Mouse (Mus musculus) gastrocnemius, postnatal 25 days (tissue): ENCODE measurements around the gene Nubp2. TPM values are rescaled to one million over a fixed set of nuclear protein-coding genes. Genes with fewer than 3 reads are reported as not detected.

Source experiments
- DNase-seq: peaks from one replicate; pipeline ENCODE4 v3.0.0; 2022
- total RNA-seq, 2 experiments: library from RNA; stranded (reverse); gene quantifications; 1 replicate in 1 of 2; 2 replicates in 1 of 2; pipeline ENCODE4 v1.2.3; 2021

The Nubp2 gene
- total RNA-seq, 2 experiments from 2014 or later = 10.2 to 13.1 TPM

DNA sequence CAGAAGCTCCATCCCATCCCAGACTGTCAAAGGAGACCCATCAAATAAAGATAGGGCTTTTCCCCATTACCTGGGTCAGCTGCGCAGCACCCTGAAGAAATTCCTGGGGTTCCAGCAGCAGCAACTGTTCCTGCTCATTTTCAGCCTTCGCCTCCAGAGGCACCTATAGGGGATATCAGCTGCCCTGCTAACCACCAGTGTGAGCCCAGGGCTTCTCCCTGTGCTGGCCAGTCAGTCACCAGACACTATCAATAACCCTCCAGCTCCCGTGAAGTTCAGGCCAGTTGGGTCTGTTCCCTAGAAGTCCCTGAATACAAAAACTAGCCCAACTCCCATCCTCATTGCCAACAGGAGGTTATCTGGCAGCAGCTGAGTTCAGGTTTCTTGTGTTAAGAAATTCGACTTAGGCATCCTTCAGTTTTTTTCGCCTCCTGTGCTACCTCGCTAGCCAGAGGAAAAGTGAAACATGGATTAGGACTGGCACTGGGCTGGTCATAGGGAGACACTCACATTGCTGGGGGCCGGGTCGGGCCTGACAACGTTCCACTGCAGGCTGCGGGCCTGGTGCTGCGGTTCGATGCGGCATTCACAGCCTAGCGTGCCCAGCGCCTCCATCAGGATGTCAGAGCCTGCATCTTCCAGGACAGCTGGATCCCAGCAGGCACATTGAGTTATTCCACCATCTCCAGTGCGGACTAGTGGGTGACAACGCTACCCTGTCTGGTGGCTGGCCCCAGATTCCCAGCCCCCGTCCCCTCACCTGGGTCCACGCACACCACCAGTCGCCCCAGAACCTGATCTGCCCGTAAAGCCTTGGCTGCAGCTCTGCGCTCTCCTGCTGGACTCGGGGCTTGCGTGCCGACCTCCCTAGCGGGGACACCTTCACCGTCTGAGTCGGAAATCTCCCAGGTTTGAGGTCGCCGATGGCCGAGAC is 8.2 kb upstream of the Nubp2 start:
- no peak for DNase-seq

DNA sequence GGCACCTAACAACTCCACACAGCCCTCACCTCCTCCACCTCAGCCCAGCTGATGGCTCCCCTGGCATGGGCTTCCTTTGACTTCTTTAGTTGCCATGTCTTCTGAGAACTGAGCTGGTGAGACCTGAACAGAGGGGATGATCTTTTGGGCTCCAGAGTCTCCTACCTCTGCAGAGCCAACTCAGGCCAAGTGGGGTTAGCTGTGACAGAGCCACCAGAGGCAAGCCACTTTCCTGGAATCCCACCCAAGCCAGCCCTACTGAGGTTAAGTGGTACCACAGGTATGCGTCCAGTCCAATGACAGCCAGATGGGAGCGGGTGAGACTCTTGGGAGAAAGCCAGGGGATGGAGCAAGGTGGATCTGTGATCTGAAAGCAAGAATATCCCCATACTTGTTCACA is 7.1 kb upstream of the Nubp2 start:
- no peak for DNase-seq

DNA sequence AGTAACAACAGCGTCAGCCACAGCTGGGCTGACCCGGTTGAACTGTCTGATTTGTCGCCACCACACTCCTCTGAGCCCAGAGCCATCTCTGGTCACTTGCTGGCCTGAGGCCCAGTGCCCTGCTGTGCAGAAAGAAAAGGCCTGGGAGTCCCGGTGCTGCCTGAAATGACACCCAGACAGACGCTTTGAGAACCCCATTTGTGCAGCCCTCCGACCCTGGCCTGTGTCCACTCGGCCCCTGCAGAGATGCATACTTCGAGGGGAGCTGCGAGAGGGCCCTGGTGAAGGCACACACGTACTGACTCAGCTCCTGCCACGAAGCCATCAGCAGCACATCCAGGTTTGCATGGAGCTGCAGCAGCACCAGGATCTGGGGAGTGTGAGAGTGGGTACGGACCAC is 6.6 kb upstream of the Nubp2 start:
- DNase-seq = no peak

DNA sequence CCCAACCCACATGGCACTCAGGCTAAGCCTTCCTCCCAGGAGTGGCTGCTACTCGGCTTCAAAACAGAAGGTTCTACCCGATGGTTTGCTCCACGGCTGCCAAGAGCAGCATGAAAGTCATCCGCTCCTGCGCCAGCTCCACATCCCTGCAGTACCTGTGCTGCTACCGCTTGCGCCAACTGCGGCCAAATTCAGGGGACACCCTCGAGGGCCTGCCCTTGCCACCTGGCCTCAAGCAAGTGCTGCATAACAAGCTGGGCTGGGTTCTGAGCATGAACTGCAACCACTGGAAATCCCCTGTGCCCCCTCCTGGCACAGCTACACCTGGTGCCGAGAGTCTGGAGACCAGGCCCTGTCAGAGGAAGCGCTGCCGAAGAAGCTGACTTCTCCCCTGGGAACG is 5.2 kb upstream of the Nubp2 start:
- no peak for DNase-seq

DNA sequence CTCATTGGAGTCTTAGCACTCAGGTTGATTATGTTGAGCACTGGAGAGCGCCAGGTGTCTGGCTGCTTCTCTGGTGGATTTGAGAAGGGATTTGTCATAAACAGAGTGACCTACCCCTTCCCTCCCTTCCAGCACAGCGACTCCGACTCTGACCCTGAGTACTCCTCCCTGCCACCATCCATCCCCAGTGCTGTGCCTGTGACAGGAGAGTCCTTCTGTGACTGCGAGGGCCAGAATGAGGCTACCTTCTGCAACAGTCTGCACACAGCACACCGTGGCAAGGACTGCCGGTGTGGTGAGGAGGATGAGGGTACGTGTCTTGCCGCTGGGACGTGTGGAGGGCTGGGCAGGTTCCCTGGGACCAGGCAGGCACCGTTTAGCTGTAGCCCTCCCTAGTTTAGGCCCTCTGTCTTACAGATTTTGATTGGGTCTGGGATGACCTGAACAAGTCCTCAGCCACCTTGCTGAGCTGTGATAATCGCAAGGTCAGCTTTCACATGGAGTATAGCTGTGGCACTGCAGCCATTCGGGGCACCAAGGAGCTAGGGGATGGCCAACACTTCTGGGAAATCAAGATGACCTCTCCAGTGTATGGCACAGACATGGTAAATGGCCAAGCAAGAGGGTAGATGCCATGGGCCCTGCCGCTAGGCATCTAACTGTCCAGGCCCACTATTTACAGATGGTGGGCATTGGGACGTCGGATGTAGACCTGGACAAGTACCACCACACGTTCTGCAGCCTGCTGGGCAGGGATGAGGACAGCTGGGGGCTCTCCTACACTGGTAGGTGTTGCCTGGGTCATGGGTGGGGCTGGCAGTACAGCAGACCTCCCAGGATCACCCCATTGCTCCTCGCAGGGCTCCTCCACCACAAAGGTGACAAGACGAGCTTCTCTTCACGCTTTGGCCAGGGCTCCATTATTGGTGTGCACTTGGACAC is 4.3 kb upstream of the Nubp2 start:
- no peak for DNase-seq

DNA sequence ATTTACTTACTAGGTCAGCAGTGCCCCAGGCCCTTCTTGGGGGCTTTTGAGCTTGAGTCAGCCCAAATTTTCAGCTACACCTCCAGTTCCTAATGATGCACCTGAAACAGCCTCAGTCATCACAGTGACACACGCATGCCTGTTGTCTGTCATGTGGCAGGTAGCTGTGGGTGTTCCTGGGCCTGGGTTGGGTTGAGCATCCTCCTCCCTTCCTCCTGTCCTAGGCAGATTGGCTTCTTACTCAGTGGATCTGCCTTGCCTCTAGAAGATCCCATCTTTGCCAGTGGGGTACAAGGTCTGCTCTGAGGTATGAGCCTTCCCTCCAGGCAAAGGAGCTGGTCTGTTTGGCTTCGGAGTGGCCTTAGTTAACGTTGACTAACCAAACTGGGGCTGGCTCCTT is 2.7 kb upstream of the Nubp2 start:
- DNase-seq = no peak

DNA sequence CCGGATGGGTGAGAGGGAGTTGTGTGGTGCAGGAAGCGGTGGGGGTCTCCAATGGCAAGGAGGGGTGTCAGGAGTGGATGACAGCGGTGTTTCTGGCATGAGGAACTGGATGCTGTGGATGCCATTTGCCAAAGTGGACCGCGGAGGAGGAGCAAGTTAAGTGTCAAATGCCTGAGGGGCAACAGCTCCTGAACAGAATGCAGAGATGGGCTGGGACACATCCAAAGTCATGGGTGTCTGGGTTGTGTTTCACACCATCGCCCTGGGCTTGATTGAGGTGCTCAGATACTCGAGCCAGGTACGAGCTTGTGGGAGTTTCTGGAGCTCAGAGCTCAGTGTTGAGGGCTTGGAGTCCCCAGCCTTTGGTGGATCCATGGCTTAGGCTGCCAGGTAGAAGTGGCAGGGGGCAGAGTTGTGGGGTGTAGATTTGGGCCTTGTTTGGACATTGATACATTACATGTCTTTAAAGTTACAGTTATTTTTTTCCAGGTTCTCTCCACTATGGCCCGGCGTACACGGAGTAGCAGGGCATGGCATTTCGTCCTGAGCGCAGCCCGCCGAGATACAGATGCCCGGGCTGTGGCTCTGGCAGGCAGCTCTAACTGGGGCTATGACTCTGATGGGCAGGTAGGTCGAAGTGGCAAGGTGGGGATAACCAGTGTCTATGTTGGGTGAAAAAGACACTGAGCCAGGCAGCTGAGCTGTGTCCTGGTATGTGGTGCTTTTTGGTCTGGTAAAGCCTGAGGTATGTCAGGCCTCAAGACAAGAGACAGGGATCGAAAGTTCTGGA is 1.3 kb upstream of the Nubp2 start:
- DNase-seq = no peak

DNA sequence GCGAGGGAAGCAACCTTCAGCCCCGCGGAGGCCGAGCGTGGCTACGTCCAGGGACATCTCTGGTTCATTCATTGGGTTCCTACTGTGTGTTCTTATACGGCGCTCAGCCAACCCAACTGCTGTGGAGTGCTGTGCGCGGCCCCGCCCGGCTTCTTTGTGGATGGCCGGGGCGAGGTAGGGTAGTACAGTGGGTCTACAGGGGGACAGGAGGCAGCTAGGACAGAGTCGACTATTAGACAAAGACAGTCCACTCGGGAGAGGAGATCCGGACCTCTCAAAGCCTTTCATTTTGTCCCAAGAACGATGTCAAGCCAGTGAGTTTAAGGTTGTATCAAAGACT is 753 bp upstream of the Nubp2 start:
- no peak for DNase-seq

DNA sequence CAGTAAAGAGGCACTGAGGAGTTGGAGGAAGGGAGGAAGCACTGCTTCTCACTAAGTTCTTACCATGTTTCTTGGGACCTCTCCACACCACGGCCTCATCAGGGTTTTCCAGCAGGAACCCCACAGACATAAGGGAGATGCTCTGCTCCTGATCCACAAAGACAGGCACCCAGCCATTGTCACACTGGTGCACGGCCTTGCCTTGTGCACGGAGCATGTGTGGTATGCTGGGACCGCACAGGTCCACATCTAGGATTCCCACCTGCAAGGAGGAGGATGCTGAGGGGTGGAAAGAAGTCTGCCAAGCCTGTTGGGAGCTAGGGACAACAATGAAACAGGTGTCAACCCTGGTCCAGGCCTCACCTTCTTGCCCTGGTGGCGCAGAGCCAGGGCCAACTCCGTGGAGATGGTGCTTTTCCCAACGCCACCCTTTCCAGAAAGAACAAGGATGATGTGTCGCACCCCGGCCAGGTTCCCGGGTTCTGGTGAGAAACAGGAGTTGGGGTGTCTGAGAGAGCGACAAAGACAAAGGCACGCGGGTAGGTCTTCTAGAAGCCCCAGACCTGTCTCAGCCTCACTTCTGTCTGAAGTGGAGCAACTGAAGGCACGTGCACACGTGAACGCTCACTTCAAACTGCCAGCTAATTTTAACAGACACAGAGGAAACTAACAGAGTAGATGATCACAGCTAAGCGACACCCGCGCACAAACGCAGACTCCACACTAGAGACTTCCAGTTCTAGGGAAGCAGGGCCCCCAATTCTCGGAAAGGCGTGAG is 604 bp downstream of the Nubp2 start:
- DNase-seq = no peak

DNA sequence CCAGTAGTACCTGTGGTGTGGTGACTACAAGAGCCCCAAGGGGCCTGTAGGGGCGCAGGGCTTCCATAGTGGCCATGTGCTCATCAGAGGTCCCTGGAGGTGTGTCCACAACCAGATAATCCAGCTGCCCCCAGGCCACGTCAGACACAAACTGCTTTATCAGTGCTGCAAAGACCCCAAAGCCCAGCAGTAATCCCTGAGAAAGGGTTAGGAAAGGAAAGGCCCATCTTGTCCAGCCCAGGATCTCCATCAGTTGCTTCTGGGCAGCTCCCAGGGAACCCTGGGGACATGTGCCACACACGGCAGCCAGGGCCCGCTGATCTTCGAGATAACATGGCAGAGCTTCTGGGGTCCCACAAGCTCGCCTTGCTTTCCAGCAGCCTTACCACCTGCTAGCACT is 1.8 kb downstream of the Nubp2 start:
- DNase-seq = no peak

DNA sequence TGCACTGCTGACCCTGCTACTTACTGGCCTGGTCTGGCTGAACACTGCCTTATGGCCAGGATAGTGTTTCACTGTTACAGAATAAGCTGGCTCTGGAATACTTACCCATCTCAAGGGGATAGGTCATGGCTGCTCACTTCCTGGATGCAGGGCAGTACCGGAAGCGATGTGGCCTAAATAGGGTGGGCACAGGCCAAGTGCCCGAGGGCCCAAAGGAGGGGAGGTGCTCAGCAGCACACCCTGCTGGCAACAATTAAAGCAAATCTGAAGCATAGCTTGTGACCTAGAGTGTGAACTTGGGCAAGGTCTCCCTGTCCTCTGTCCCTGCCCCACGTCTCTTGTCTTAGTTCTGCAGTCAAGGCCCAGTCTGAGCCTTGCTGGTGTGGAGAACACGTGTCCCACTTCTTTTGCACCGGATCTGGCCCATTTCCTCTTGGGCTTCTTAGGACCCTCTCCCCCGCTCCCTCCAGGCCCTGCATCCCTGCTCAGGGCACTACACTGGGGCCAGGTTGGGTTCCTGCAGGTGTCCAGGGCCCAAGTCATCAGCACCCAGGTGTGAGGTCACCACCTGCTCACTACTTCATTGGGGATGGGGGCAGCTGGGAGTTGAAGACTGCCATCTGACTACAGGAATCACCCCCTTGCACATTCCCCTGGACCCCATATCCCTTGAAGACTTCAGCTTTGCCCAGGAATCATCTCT is 4.3 kb downstream of the Nubp2 start:
- no peak for DNase-seq

DNA sequence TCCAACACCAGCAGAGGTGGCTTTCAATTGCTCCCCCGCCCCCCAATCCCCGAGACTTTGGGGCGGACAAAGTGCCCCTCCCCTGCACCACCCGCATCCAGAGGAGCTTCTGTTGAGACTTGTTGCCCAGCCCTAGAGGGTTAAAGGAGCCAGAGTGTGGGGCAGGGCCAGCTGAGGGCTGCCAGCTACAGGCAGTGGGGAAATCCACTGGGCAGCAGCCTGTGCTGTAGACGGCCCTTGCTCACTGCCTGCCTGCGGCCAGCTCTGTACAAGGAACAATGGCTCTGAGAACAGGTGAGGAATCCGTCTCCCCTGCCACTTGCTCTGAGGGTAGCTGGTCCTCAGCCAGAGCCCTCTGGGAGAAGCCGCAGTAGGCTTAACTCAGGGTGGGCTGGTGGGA is 7.6 kb downstream of the Nubp2 start:
- no peak for DNase-seq

DNA sequence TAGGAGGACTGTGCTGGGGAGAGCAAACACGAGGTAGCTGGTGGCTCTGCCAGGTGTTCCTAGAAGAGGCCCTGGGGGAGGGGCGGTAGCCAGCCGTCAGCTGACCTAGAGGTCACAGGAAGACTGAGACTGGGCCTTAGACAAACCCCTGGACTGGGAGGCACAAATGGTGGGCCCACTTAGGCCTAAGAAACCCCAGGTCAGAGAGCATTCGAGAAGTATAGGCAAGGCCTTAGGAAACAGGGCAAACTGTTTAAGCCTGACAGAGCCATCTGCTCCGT is 8.1 kb downstream of the Nubp2 start:
- DNase-seq = peak; percentile 71

DNA sequence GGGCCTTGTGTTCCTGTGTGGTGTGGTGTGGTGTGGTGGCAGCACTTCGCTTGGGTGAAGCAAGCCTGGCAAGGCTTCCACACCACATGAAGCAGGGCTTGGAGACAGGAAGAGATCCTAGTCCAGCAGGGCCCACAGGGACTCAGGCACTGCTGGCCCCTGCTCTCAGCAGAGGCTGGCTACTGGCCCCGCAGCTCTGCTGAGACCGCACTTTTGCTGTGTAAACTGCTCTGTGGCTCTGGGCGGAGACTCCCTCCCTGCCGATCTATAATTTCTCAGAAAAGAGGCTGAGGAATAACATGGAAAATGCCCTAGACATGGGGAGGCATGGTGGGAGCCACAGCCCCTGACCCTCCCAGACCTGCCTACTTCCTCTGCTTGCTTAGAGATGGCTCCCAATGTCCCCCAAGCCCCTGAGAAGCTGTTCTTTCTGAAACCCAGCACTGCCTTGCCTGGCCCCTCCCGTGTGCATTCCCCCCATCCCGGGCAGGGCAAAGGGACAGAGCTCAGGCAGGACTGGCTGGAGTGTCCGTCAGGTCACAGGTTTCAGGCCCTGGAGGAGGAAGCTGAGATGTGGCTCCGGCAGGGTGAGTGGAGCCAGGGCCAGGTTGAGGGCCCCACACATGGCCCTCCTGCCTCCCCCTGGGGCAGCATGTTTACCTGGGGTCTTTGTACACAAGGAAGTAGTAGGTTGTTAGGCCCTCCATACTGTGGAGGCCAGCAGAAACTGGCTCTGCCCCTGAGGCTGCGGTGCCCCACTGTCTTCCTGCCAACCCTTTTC is 8.6 kb downstream of the Nubp2 start:
- DNase-seq = peak; percentile 55

DNA sequence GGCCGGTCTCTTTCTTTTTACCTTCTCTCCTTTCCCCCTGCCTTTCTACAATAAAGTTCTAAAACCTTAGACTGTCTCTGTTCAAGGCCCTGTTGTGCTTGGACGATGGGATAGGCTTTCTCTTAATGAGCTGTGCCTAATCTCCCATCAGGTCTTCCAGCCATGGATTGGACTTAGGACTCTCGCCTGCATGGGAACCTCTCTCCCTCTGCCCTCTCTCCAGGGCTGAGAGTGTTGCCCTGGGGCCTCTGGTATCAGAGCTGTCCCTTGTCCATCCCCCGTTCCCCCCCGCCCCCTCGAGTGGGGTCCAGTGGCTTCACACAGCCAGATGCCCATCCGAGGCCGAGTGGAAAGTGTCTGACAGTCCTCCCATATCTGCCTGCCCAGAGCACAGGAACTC is 11.2 kb downstream of the Nubp2 start:
- no peak for DNase-seq

DNA sequence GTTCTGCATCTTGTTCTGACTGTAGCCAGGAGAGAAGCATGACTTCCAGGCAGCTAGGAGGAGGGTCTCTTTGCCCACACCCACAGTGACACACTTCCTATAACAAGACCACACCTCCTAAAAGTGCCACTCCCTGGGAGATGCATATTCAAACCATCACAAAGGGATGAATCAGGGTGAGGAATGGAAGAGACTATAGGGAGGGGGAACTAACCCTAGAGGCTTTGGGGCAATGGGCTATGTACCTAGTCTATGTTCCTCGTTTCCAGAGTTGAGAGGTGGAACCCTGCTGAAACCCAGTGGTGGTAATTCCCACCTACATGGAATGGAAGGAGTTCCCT is 11.8 kb downstream of the Nubp2 start:
- DNase-seq = no peak

DNA sequence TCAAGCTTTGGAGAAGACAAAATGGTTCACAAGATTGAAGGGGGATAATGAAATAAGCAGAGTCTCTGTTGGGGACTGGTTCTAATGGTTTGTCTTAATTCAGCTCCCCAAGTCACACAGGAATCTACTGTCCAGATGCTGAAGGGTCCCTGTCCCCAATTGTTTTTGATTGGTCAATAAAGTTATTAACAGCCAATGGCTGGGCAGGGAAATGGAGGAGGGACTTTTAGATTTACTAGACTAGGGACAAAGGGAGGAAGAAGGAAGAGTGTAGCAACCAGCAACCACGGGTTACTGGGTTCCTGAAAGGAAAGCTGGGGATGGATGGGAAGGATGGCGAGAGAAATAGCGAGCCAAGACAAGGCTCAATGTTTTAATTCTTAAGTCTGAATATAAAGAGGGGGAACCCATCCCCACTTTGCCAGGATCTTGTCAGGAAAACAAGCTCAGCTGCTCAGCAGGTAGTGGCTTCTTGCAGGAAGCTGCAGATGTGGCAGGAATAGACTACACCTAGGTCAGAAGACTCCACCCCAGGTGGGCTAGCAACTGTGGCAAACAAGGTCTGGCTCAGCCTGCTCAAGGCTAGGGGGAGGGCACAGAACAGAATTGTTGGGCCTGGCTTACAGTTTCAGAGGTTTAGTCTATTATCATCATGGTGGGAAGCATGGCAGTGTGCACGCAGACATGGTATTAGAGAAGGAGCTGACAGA is 12.3 kb downstream of the Nubp2 start:
- DNase-seq = no peak

DNA sequence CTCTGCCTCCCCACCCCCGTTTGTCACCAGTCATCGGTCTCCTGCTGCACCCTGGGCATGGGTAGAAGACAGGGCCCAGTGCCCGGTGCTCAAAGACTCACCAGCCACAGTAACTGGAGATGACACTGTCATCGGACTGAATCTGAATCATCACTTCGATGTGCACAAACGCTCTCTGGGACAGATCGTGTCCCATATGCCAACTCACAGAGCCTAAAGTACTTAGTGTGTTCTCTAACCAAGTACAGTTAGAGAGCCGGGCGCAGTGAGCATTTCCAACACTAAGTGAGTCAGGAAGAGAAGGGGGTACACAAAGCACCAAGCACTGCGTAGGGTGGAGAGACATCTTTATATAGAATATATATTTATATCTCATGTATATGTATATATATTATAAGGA is 18.2 kb downstream of the Nubp2 start:
- DNase-seq = no peak

DNA sequence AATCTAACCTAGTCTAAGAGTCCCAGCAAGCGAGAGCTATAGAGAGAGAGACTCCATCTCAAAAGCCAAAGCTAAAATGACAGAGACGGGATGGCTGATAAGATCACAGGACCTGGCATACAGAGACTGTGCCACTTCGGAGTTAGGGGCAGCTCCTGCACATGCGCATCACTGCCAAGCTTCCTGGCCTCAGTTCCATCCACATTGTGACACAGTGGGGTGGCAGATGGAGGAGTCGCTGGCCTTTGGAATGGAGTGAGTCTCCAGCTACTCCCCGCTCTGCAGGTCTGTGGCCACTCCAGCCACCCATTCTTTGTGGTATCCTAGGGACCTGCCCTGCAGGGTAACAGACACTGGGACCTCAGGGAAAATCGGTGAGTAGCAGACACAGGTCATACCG is 20.4 kb downstream of the Nubp2 start, which contains the start of gene Igfals:
Gene Igfals (plus strand): TSS at position 222 of the 400 bp plus-strand sequence.
- no peak for DNase-seq

DNA sequence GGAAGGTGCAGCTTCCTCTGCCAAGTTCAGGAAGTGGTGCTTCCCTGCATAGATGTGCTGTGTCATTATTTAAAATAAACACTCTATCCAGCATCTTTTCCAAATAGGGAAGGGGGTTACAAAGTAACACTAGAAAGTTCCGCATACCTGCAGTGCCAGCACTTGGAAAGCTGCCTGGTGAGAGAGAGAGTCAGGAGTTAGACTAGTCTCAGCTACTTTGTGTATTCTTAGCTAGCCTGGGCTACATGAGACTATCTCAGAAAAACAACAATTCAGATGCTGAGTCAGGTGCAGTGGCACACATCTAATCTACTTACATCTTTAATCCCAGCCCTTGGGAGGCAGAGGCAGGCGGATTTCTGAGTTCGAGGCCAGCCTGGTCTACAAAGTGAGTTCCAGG is 24.4 kb downstream of the Nubp2 start:
- no peak for DNase-seq
